Mouse (Mus musculus) hindbrain, embryonic 14.5 days (tissue): ENCODE measurements around the gene Atrnl1. TPM values are rescaled to one million over a fixed set of nuclear protein-coding genes. Genes with fewer than 3 reads are reported as not detected.

Experiments
- ATAC-seq: fragments of 200-750 bp; cut with Nextera tagmentation; 2 replicates; pipeline ENCODE4 v1.8.0; 2017; ENCODE audit warnings: moderate number of reproducible peaks, mild to moderate bottlenecking, moderate TSS enrichment, moderate library complexity; ENCODE audit not compliant: low FRiP score
- DNase-seq: peaks from one replicate; pipeline ENCODE4 v3.0.0-alpha.2; 2015; ENCODE audit warnings: low spot score
- H3K27ac ChIP-seq: fragments of 300-500 bp; sonication (generic); 2 replicates; pipeline ENCODE4 v1.5.1; 2014; ENCODE audit warnings: mild to moderate bottlenecking, moderate library complexity
- H3K27me3 ChIP-seq: fragments of 300-500 bp; sonication (generic); 2 replicates; pipeline ENCODE4 v1.6.1; 2014; ENCODE audit warnings: mild to moderate bottlenecking, low read length, mixed read lengths; ENCODE audit not compliant: control insufficient read depth, insufficient read depth
- H3K36me3 ChIP-seq: fragments of 300-500 bp; sonication (generic); replicated peaks from 2 replicates; pipeline ENCODE4 v1.6.1; 2014; ENCODE audit not compliant: control insufficient read depth, insufficient read depth
- H3K4me1 ChIP-seq: fragments of 300-500 bp; sonication (generic); replicated peaks from 2 replicates; pipeline ENCODE4 v1.6.1; 2014; ENCODE audit warnings: antibody characterized with exemption, low read length, mixed read lengths; ENCODE audit not compliant: control insufficient read depth, insufficient read depth
- H3K4me2 ChIP-seq: fragments of 300-500 bp; sonication (generic); replicated peaks from 2 replicates; pipeline ENCODE4 v1.6.1; 2014; ENCODE audit warnings: mild to moderate bottlenecking, moderate library complexity
- H3K4me3 ChIP-seq: fragments of 300-500 bp; sonication (generic); replicated peaks from 2 replicates; pipeline ENCODE4 v1.5.1; 2014; ENCODE audit warnings: mild to moderate bottlenecking, low read length
- H3K9ac ChIP-seq: fragments of 300-500 bp; sonication (generic); 2 replicates; pipeline ENCODE4 v1.6.1; 2014
- H3K9me3 ChIP-seq: fragments of 300-500 bp; sonication (generic); 2 replicates; pipeline ENCODE4 v1.6.1; 2016; ENCODE audit warnings: low read length; ENCODE audit not compliant: control insufficient read depth
- WGBS: fragments of 180-500 bp; shearing (Covaris S2); extraction: QIAGEN DNeasy Blood & Tissue Kit; methylation state at CpG from one replicate; pipeline ENCODE4 v1.1.7; 2014; 5-methylcytosine and 5-hydroxymethylcytosine counted together
- polyA plus RNA-seq: library from polyadenylated mRNA; unstranded; fragments of >200 nt; fragmentation: Nextera tagmentation; extraction: Ambion mirVana; gene quantifications from 2 replicates; pipeline ENCODE4 v1.2.1, GENCODE M21; 2014

The Atrnl1 gene
- polyA plus RNA-seq, 1 experiment from 2014 or later: 8.6 TPM

- Histone ChIP-seq H3K4me3 (no peak overlapping the region), H3K9me3 (no peaks in the 10 kb centered on the region), H3K9ac (no peak overlapping the region), H3K4me2 (no peak overlapping the region), H3K27me3 (no peaks in the 10 kb centered on the region), H3K27ac (no peak overlapping the region), H3K36me3 (no peaks in the 10 kb centered on the region), H3K4me1 (0 out of 2 replicates have a peak, but pooled peaks cover 6% of the 10 kb centered on the region)
- no peak for ATAC-seq
- 93% methylated on average over 2 of the region's 2 CpGs for WGBS
- DNase-seq: no peak
Measured at GRCm38 (mm10) chr19:57948489-57948888, 337.7 kb downstream of the Atrnl1 start.

- no peak for ATAC-seq
- Histone ChIP-seq H3K27me3 (no peaks in the 10 kb centered on the region), H3K4me3 (no peak overlapping the region), H3K27ac (peak overlapping the region; percentile 43), H3K9me3 (no peaks in the 10 kb centered on the region), H3K4me1 (0 out of 2 replicates have a peak, but pooled peaks cover 6% of the 10 kb centered on the region), H3K9ac (no peak overlapping the region), H3K36me3 (no peaks in the 10 kb centered on the region), H3K4me2 (no peak overlapping the region)
- 58% methylated on average over 13 of the region's 13 CpGs for WGBS
- DNase-seq: no peak
Measured at GRCm38 (mm10) chr19:57949260-57949917, 338.6 kb downstream of the Atrnl1 start.

- DNase-seq: no peak
- WGBS: 100% methylated on average over 3 of the region's 3 CpGs
- 0 out of 2 replicates have a peak, but pooled peaks cover 6% of the 10 kb centered on the region for H3K4me1 ChIP-seq
Measured at GRCm38 (mm10) chr19:57954131-57954530, 343.3 kb downstream of the Atrnl1 start.

GRCm38 (mm10) chr19:57956459-57956858 is 345.6 kb downstream of the Atrnl1 start:
- 0 out of 2 replicates have a peak, but pooled peaks cover 3% of the 10 kb centered on the region for H3K4me1 ChIP-seq
- WGBS: 91% methylated on average over 3 of the region's 3 CpGs
- H3K4me2 ChIP-seq: no peak overlapping the region
- H3K27me3 ChIP-seq: no peaks in the 10 kb centered on the region
- no peak overlapping the region for H3K4me3 ChIP-seq
- ATAC-seq (no peak), DNase-seq (no peak)
- no peak overlapping the region for H3K9ac ChIP-seq
- H3K36me3 ChIP-seq: no peaks in the 10 kb centered on the region
- no peaks in the 10 kb centered on the region for H3K9me3 ChIP-seq
- H3K27ac ChIP-seq: no peak overlapping the region

More at GRCm38 (mm10) chr19:57954131-57954530, 343.3 kb downstream of the Atrnl1 start:
- no peak for ATAC-seq
- H3K27ac ChIP-seq: no peak overlapping the region
- H3K9me3 ChIP-seq: no peaks in the 10 kb centered on the region
- no peak overlapping the region for H3K4me2 ChIP-seq
- no peaks in the 10 kb centered on the region for H3K27me3 ChIP-seq
- H3K4me3 ChIP-seq: no peak overlapping the region
- H3K36me3 ChIP-seq: no peaks in the 10 kb centered on the region
- H3K9ac ChIP-seq: no peak overlapping the region

GRCm38 (mm10) chr19:57957363-57957762 is 346.5 kb downstream of the Atrnl1 start:
- no peaks in the 10 kb centered on the region for H3K9me3 ChIP-seq
- DNase-seq: no peak
- H3K9ac ChIP-seq: no peak overlapping the region
- H3K27ac ChIP-seq: no peak overlapping the region
- ATAC-seq: no peak
- H3K4me3 ChIP-seq: no peak overlapping the region
- no peaks in the 10 kb centered on the region for H3K36me3 ChIP-seq
- H3K4me2 ChIP-seq: no peak overlapping the region
- no peaks in the 10 kb centered on the region for H3K27me3 ChIP-seq
- WGBS: 84% methylated on average over 3 of the region's 3 CpGs
- 0 out of 2 replicates have a peak, but pooled peaks cover 3% of the 10 kb centered on the region for H3K4me1 ChIP-seq

- no peaks in the 10 kb centered on the region for H3K36me3 ChIP-seq
- no peak overlapping the region for H3K4me3 ChIP-seq
- no peak for DNase-seq
- H3K27me3 ChIP-seq: no peaks in the 10 kb centered on the region
- H3K4me2 ChIP-seq: no peak overlapping the region
- H3K9ac ChIP-seq: no peak overlapping the region
- 0 out of 2 replicates have a peak, but pooled peaks cover 3% of the 10 kb centered on the region for H3K4me1 ChIP-seq
- no peak overlapping the region for H3K27ac ChIP-seq
- H3K9me3 ChIP-seq: no peaks in the 10 kb centered on the region
- no peak for ATAC-seq
Measured at GRCm38 (mm10) chr19:57958154-57958553, 347.3 kb downstream of the Atrnl1 start.

GRCm38 (mm10) chr19:57958726-57959125 is 347.9 kb downstream of the Atrnl1 start:
- Histone ChIP-seq H3K4me2 (no peak overlapping the region), H3K9ac (no peak overlapping the region), H3K27ac (no peak overlapping the region), H3K4me1 (0 out of 2 replicates have a peak, but pooled peaks cover 3% of the 10 kb centered on the region), H3K27me3 (no peaks in the 10 kb centered on the region), H3K9me3 (no peaks in the 10 kb centered on the region), H3K36me3 (no peaks in the 10 kb centered on the region), H3K4me3 (no peak overlapping the region)
- no peak for DNase-seq
- no peak for ATAC-seq
- WGBS: 83% methylated on average over 5 of the region's 5 CpGs

GRCm38 (mm10) chr19:57961321-57961720 is 350.5 kb downstream of the Atrnl1 start:
- Histone ChIP-seq H3K27me3 (no peaks in the 10 kb centered on the region), H3K4me1 (0 out of 2 replicates have a peak, but pooled peaks cover 3% of the 10 kb centered on the region), H3K36me3 (no peaks in the 10 kb centered on the region), H3K4me3 (no peak overlapping the region), H3K9me3 (no peaks in the 10 kb centered on the region), H3K27ac (no peak overlapping the region), H3K9ac (no peak overlapping the region), H3K4me2 (no peak overlapping the region)
- 32% methylated on average over 3 of the region's 3 CpGs for WGBS
- ATAC-seq (no peak), DNase-seq (no peak)

- Histone ChIP-seq H3K27me3 (no peaks in the 10 kb centered on the region), H3K4me3 (no peak overlapping the region), H3K27ac (no peak overlapping the region), H3K9ac (no peak overlapping the region), H3K36me3 (no peaks in the 10 kb centered on the region), H3K9me3 (no peaks in the 10 kb centered on the region), H3K4me1 (0 out of 2 replicates have a peak, but pooled peaks cover 3% of the 10 kb centered on the region), H3K4me2 (no peak overlapping the region)
- ATAC-seq: no peak
- no peak for DNase-seq
- 54% methylated on average over 16 of the region's 16 CpGs for WGBS
Measured at GRCm38 (mm10) chr19:57961738-57962640, 351.2 kb downstream of the Atrnl1 start.
